Mouse (Mus musculus): ENCODE data around the gene Rgs3. TPM values are rescaled to one million over a fixed set of nuclear protein-coding genes. Genes with fewer than 3 reads are reported as not detected.
A peak's percentile ranks its signal among the peaks of the same experiment; 100 is the strongest.

Rgs3 gene
- polyA plus RNA-seq, 1 experiment from 2014 or later = 58.5 TPM

- no peak overlapping the region for H3K27ac ChIP-seq (replicated peaks)
- no peak for ATAC-seq (ENCODE audit: low FRiP score, low read depth)
- WGBS = 44% methylated on average over 1 of the region's 1 CpGs
- no peaks in the 10 kb centered on the region for H3K27me3 ChIP-seq
- no peak overlapping the region for H3K4me2 ChIP-seq (replicated peaks)
- H3K36me3 ChIP-seq = peaks cover 19% of the 10 kb centered on the region
- no peak overlapping the region for H3K4me3 ChIP-seq
- no peaks in the 10 kb centered on the region for H3K9me3 ChIP-seq
- H3K4me1 ChIP-seq = peaks cover 19% of the 10 kb centered on the region
- no peak overlapping the region for H3K9ac ChIP-seq (replicated peaks)
These were observed 127.1 kb downstream of the Rgs3 start for GRCm38 (mm10) chr4:62686769-62687168.

GRCm38 (mm10) chr4:62688142-62688541 lies 128.5 kb downstream of the Rgs3 start:
- no peak for ATAC-seq (ENCODE audit: low FRiP score, low read depth)
- no peaks in the 10 kb centered on the region for H3K27me3 ChIP-seq
- no peaks in the 10 kb centered on the region for H3K9me3 ChIP-seq
- WGBS = 85% methylated on average over 5 of the region's 5 CpGs
- no peak overlapping the region for H3K4me2 ChIP-seq (replicated peaks)
- peaks cover 19% of the 10 kb centered on the region for H3K4me1 ChIP-seq
- peaks cover 32% of the 10 kb centered on the region for H3K36me3 ChIP-seq
- no peak overlapping the region for H3K27ac ChIP-seq (replicated peaks)
- no peak overlapping the region for H3K4me3 ChIP-seq
- no peak overlapping the region for H3K9ac ChIP-seq (replicated peaks)

- Histone ChIP-seq H3K9me3 (no peaks in the 10 kb centered on the region), H3K9ac (replicated peaks) (no peak overlapping the region), H3K27me3 (no peaks in the 10 kb centered on the region), H3K27ac (replicated peaks) (no peak overlapping the region), H3K4me2 (replicated peaks) (no peak overlapping the region), H3K36me3 (peaks cover 48% of the 10 kb centered on the region), H3K4me3 (no peak overlapping the region), H3K4me1 (peaks cover 29% of the 10 kb centered on the region)
- 93% methylated on average over 3 of the region's 4 CpGs for WGBS
- ATAC-seq (ENCODE audit: low FRiP score, low read depth) = no peak
These were observed 131.3 kb downstream of the Rgs3 start for GRCm38 (mm10) chr4:62690997-62691396.

GRCm38 (mm10) chr4:62691625-62692024 lies 132.0 kb downstream of the Rgs3 start:
- Histone ChIP-seq H3K4me1 (peaks cover 23% of the 10 kb centered on the region), H3K9me3 (no peaks in the 10 kb centered on the region), H3K27ac (replicated peaks) (no peak overlapping the region), H3K27me3 (no peaks in the 10 kb centered on the region), H3K4me2 (replicated peaks) (no peak overlapping the region), H3K4me3 (no peak overlapping the region), H3K36me3 (peaks cover 48% of the 10 kb centered on the region), H3K9ac (replicated peaks) (no peak overlapping the region)
- no peak for ATAC-seq (ENCODE audit: low FRiP score, low read depth)
- WGBS = 26% methylated on average over 1 of the region's 1 CpGs

GRCm38 (mm10) chr4:62693839-62694238 lies 134.2 kb downstream of the Rgs3 start:
- peak; percentile 13; the same call in 1 of the 2 replicates for ATAC-seq (ENCODE audit: low FRiP score, low read depth)
- Histone ChIP-seq H3K36me3 (peaks cover 50% of the 10 kb centered on the region), H3K4me2 (replicated peaks) (no peak overlapping the region), H3K9ac (replicated peaks) (no peak overlapping the region), H3K4me1 (peaks cover 29% of the 10 kb centered on the region), H3K27ac (replicated peaks) (no peak overlapping the region), H3K27me3 (no peaks in the 10 kb centered on the region), H3K4me3 (no peak overlapping the region), H3K9me3 (no peaks in the 10 kb centered on the region)
- 44% methylated on average over 10 of the region's 10 CpGs for WGBS

- ATAC-seq (ENCODE audit: low FRiP score, low read depth) = no peak
- H3K27me3 ChIP-seq = no peaks in the 10 kb centered on the region
- no peak overlapping the region for H3K9ac ChIP-seq (replicated peaks)
- no peak overlapping the region for H3K4me2 ChIP-seq (replicated peaks)
- no peak overlapping the region for H3K27ac ChIP-seq (replicated peaks)
- H3K4me1 ChIP-seq = peaks cover 39% of the 10 kb centered on the region
- H3K4me3 ChIP-seq = no peak overlapping the region
- 79% methylated on average over 11 of the region's 11 CpGs for WGBS
- no peaks in the 10 kb centered on the region for H3K9me3 ChIP-seq
- peaks cover 50% of the 10 kb centered on the region for H3K36me3 ChIP-seq
These were observed 135.2 kb downstream of the Rgs3 start for GRCm38 (mm10) chr4:62694703-62695439.

GRCm38 (mm10) chr4:62695523-62695922 lies 135.9 kb downstream of the Rgs3 start:
- Histone ChIP-seq H3K4me2 (replicated peaks) (no peak overlapping the region), H3K36me3 (peaks cover 56% of the 10 kb centered on the region), H3K27ac (replicated peaks) (0 out of 2 replicates have a peak overlapping the region, but pooled peaks have one; percentile 7), H3K4me1 (peaks cover 46% of the 10 kb centered on the region), H3K9ac (replicated peaks) (no peak overlapping the region), H3K27me3 (no peaks in the 10 kb centered on the region), H3K9me3 (no peaks in the 10 kb centered on the region), H3K4me3 (no peak overlapping the region)
- 82% methylated on average over 8 of the region's 8 CpGs for WGBS
- no peak for ATAC-seq (ENCODE audit: low FRiP score, low read depth)

- no peak for ATAC-seq (ENCODE audit: low FRiP score, low read depth)
- no peak overlapping the region for H3K9ac ChIP-seq (replicated peaks)
- 77% methylated on average over 12 of the region's 13 CpGs for WGBS
- no peaks in the 10 kb centered on the region for H3K27me3 ChIP-seq
- no peak overlapping the region for H3K4me2 ChIP-seq (replicated peaks)
- H3K4me3 ChIP-seq = no peak overlapping the region
- H3K27ac ChIP-seq (replicated peaks) = 0 out of 2 replicates have a peak overlapping the region, but pooled peaks have one; percentile 7
- H3K9me3 ChIP-seq = no peaks in the 10 kb centered on the region
- H3K36me3 ChIP-seq = peaks cover 56% of the 10 kb centered on the region
- peaks cover 47% of the 10 kb centered on the region for H3K4me1 ChIP-seq
These were observed 136.3 kb downstream of the Rgs3 start for GRCm38 (mm10) chr4:62695946-62696345.

- Histone ChIP-seq H3K4me3 (no peak overlapping the region), H3K4me2 (replicated peaks) (no peak overlapping the region), H3K27me3 (no peaks in the 10 kb centered on the region), H3K9me3 (no peaks in the 10 kb centered on the region), H3K4me1 (peaks cover 47% of the 10 kb centered on the region), H3K27ac (replicated peaks) (no peak overlapping the region), H3K9ac (replicated peaks) (no peak overlapping the region), H3K36me3 (peaks cover 56% of the 10 kb centered on the region)
- 72% methylated on average over 7 of the region's 7 CpGs for WGBS
- ATAC-seq (ENCODE audit: low FRiP score, low read depth) = no peak
These were observed 137.2 kb downstream of the Rgs3 start for GRCm38 (mm10) chr4:62696699-62697404.

GRCm38 (mm10) chr4:62697469-62697868 lies 137.8 kb downstream of the Rgs3 start:
- no peak for ATAC-seq (ENCODE audit: low FRiP score, low read depth)
- Histone ChIP-seq H3K4me2 (replicated peaks) (no peak overlapping the region), H3K4me1 (peaks cover 47% of the 10 kb centered on the region), H3K9ac (replicated peaks) (no peak overlapping the region), H3K27ac (replicated peaks) (no peak overlapping the region), H3K27me3 (no peaks in the 10 kb centered on the region), H3K36me3 (peaks cover 50% of the 10 kb centered on the region), H3K9me3 (no peaks in the 10 kb centered on the region), H3K4me3 (no peak overlapping the region)
- WGBS = 40% methylated on average over 2 of the region's 2 CpGs

GRCm38 (mm10) chr4:62698521-62698920 lies 138.9 kb downstream of the Rgs3 start:
- Histone ChIP-seq H3K9me3 (no peaks in the 10 kb centered on the region), H3K4me3 (no peak overlapping the region), H3K4me1 (peaks cover 47% of the 10 kb centered on the region), H3K4me2 (replicated peaks) (no peak overlapping the region), H3K27ac (replicated peaks) (no peak overlapping the region), H3K36me3 (peaks cover 48% of the 10 kb centered on the region), H3K27me3 (no peaks in the 10 kb centered on the region), H3K9ac (replicated peaks) (no peak overlapping the region)
- 68% methylated on average over 3 of the region's 3 CpGs for WGBS
- ATAC-seq (ENCODE audit: low FRiP score, low read depth) = no peak

GRCm38 (mm10) chr4:62699191-62699812 lies 139.7 kb downstream of the Rgs3 start:
- Histone ChIP-seq H3K27ac (replicated peaks) (peak overlapping the region; percentile 50; the same call in 1 of the 2 replicates), H3K27me3 (no peaks in the 10 kb centered on the region), H3K4me3 (peak overlapping the region; percentile 12; the same call in 1 of the 2 replicates), H3K4me1 (peaks cover 44% of the 10 kb centered on the region), H3K36me3 (peaks cover 48% of the 10 kb centered on the region), H3K9ac (replicated peaks) (peak overlapping the region; percentile 41; the same call in 1 of the 2 replicates), H3K9me3 (no peaks in the 10 kb centered on the region), H3K4me2 (replicated peaks) (peak overlapping the region; percentile 37)
- ATAC-seq (ENCODE audit: low FRiP score, low read depth) = peak; percentile 88
- WGBS = 1% methylated on average over 10 of the region's 10 CpGs

All from midbrain, embryonic 12.5 days (tissue).